Mouse (Mus musculus): Measurements from ENCODE around the gene Kdm3a. TPM values are rescaled to one million over a fixed set of nuclear protein-coding genes. Genes with fewer than 3 reads are reported as not detected.

Kdm3a gene
- 10 to 100 TPM in 2 of 4 experiments, 1 to 10 TPM in 2; 8.8 to 13.2 (median 10.2) TPM for total RNA-seq (2022)

DNA sequence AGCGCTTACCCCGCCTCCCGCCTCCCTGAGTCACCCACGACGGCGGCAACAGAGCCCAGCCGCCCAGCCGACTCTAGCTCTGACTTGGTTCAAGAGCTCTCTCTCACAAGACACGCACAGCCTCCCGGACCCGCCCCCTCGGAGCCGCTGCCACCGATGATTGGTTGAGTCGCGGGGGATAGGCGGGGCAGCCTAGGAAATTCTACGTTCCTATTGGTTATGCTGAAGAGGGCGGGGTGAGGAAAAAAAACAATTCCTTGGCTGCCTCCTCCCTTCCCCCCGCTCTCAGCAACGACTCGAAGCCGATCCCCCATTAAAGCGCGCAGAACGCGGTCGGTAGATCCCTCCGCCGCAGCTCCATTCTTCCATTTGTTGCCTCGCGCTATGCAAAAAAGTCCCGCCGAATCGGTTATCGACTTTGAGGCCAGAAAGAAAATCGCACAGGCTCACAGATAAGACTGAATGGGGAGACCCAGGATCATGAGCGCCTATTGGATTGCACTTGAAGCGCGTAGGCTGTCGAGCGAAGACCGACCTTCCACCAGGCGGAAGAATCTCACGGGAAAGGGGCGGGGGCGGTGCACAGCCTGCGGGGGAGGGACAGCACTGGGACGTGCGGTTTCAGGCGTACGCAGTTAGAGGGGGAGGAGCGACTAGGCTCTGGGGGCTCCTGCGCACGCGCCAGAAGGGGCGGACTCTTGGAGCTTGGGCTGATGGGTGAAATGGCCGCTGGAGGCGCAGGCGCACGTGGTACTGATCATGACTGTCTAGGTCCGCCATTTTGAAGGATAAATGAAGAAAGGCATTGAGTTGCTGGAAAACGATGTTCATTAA lies at the start of gene Kdm3a:
Kdm3a (minus strand) TSS at position 162 of the 834 bp plus-strand sequence.
- DNase-seq (ENCODE audit: low spot score in 2 of 2), result peak; percentile 98

DNA sequence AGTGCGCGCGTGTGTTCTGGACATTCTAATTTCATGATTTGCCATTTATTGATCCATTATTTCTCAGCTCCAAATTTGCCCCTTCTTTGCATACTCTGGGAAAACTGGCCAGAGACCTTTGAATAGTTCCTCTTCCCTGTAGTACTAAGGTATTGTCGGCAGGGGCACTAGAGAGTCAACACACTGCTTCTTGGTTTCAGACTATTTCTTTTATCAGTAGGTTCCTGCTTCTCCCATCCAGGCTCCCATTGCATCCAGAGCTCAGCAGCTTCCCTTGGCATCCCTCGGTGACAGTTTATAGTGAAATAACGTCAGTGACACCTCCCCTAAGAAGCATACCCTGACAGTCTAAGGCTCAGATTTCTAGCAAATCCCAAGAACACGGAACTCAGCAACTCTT lies 46.1 kb upstream of the Kdm3a start:
- DNase-seq (ENCODE audit: low spot score in 2 of 2), result no peak

- no peak for DNase-seq (ENCODE audit: low spot score in 2 of 2)
These were observed 40.4 kb upstream of the Kdm3a start for GRCm38 (mm10) chr6:71673166-71673565.

- no peak for DNase-seq (ENCODE audit: low spot score in 2 of 2)
These were observed 31.7 kb upstream of the Kdm3a start for GRCm38 (mm10) chr6:71664511-71664910.

- no peak for DNase-seq (ENCODE audit: low spot score in 2 of 2)
These were observed 25.5 kb upstream of the Kdm3a start for GRCm38 (mm10) chr6:71658290-71658689.

DNA sequence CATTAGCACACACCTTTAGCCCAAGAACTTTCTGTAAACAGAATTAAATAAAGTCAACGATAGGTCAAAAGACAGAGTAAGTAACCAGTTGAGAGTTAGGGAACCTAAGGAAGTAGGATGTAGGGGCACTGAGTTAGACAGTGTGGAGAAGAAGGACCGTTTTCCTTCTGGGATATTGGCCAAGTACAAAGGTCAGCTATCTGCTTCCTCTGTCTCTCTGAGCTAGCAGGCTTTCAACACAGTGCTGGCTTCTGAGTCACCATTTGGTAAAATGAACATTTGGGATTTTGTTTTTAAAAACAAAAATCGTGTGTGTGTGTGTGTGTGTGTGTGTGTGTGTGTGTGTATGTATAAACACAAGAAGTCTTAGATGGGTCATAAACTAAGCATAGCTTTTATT lies 23.0 kb upstream of the Kdm3a start:
- no peak for DNase-seq (ENCODE audit: low spot score in 2 of 2)

DNA sequence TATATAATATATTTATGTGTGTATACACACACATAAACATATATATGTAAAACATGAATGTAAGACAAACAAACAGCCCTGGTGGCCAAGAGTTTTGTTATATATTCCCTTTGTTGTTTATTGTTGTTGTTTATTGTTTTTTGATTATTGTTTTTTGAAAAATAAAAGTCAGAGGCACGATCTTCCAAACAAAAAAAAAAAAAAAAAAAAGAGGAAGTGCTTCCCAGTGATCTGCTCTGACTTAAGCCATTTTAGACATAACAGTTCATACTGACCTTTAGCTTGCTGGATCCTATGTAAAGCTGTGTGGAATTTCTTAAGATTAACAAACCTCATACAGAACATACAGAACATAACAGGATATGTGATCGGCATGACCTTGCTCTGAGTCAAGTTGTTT lies 19.1 kb upstream of the Kdm3a start:
- no peak for DNase-seq (ENCODE audit: low spot score in 2 of 2)

GRCm38 (mm10) chr6:71632486-71632828 lies 333 bp downstream of the Kdm3a start:
- no peak for DNase-seq (ENCODE audit: low spot score in 2 of 2)

- DNase-seq (ENCODE audit: low spot score in 2 of 2), result peak; percentile 24 to 38
These were observed 906 bp downstream of the Kdm3a start for GRCm38 (mm10) chr6:71631706-71632461.

GRCm38 (mm10) chr6:71631196-71631595 lies 1.6 kb downstream of the Kdm3a start:
- DNase-seq (ENCODE audit: low spot score in 2 of 2), result no peak

DNA sequence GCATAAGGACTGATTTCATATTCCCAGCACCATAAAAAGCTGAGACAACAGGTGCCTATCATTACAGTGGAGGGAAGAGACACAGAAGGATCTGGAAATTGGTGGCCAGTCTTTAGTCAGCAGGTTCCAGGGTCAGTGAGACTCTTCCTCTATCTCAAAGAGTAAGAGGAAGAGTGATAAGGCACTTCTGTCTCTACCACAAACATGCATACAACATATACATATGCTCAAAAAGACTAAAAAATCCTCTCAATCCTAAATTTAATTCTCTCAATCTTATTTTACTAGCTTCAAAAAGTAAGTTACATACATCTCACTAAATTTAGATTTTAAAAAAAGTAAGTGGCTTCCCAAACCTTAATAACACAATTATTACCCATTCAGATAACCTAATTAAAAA lies 5.5 kb downstream of the Kdm3a start:
- DNase-seq (ENCODE audit: low spot score in 2 of 2), result no peak

DNA sequence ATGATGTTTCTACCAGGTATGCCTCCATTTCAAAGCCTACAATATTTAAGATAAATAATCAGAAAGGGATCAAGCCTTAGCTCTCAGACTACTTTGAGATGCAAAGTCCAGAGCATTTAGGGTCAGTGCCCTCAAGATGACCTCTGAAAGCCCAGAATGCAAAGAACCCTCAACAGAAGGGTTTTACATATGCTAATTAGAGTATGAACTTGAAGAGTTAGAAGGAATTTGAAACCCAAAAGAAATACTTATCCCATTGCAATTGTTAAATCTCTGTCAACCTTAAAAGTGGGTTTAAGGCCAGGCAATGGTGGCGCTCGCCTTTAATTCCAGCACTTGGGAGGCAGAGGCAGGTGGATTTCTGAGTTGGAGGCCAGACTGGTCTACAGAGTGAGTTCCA lies 6.8 kb downstream of the Kdm3a start:
- DNase-seq (ENCODE audit: low spot score in 2 of 2), result no peak

- DNase-seq (ENCODE audit: low spot score in 2 of 2), result no peak
These were observed 8.1 kb downstream of the Kdm3a start for GRCm38 (mm10) chr6:71624723-71625122.

DNA sequence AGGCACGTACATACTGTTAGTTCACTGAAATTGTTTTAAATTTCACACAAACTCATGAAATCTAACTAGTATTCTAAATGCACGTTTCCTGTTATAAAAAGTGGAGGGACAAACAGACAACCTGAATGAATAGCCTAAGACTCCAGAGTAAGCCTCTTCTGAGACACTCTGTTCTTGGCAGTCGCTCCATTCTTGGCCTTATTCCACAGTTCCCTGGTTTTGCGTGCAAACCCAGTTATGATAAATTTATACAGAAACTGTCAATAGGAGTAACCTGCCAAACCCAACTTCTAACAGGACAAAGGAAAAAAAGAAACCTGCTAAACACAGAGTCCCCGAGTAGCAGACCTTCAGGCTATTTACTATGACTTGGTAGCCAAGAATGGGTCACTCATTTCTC lies 10.8 kb downstream of the Kdm3a start:
- DNase-seq (ENCODE audit: low spot score in 2 of 2), result peak in 1 of 2 experiments; percentile 34

GRCm38 (mm10) chr6:71621551-71621950 lies 11.2 kb downstream of the Kdm3a start:
- no peak for DNase-seq (ENCODE audit: low spot score in 2 of 2)

GRCm38 (mm10) chr6:71616959-71617358 lies 15.8 kb downstream of the Kdm3a start:
- DNase-seq (ENCODE audit: low spot score in 2 of 2), result no peak

DNA sequence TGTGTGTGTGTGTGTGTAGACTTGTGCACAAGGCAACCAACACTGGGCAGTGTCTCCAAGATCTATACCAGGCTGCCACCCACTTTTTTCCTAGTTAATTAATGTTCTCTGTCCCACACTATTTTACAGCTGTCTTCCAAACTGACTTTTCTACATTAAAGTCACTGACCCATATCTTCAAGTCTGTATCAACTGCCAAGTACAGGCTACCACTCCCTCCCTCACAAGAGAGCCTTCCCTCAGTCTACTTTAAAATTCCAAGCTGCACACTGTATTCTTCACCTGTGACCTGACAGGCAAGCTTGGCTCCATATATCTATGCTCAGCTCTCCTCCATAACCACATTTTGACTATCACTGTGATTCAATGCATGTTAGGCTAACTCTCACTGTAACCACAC lies 19.6 kb downstream of the Kdm3a start:
- DNase-seq (ENCODE audit: low spot score in 2 of 2), result no peak

GRCm38 (mm10) chr6:71609968-71610367 lies 22.8 kb downstream of the Kdm3a start:
- DNase-seq (ENCODE audit: low spot score in 2 of 2), result no peak

DNA sequence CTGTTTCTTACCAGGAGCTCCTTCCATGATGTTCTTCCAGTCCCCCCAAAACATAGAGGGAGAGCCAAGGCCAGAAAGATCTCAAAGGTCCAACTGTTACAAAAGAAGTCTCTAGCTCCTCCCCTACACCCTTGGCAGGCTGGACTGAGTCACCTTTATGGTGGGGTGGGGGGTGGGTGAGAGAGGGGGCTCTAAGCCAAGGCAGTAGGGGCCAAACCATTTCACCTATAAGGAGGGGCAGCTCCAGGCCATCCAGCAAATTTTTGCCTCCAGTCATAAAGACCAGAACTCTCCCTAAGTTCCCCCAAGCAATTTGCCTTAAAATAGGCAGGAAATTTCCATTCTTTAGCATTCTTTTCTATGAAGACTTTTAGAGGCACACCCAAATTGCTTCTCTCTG lies 23.8 kb downstream of the Kdm3a start:
- DNase-seq (ENCODE audit: low spot score in 2 of 2), result no peak

DNA sequence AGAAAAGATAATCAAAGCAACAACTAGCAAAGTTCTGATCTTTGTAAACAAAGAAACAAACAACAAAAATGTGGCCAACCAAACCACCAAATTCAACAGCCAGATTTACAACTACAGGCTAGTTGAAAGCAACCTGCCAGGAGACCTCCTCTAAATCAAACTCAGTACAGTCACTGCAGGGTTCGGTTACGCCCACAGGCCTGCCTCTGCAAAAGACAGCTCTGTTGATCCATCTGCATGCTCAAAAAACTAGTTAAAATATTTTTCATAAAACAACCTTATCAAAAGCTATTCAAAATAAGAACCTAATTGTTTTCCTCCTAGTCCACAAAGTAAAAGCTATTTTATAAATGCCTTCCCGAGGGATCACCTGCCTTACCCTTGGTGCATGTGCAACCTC lies 25.0 kb downstream of the Kdm3a start:
- DNase-seq (ENCODE audit: low spot score in 2 of 2), result no peak

DNA sequence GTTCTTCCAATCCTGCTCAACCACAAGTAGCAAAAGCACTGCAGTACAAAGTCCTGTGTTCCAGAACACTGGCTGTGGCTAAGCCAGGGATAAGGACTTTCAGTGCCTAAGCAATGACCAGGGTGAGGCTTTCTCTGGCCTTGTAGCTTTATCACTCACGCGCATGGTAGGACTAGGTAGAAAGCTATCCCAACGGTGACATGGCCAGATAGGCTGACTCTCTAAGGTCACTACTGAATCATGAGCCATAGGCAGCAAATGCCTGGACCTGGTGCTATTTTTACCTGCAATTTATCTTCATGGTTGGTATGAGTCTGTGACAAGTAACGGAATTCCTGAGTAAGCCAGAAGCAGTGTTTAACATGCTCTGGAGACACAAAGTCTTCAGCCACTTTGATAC lies 42.6 kb downstream of the Kdm3a start:
- no peak for DNase-seq (ENCODE audit: low spot score in 2 of 2)

DNA sequence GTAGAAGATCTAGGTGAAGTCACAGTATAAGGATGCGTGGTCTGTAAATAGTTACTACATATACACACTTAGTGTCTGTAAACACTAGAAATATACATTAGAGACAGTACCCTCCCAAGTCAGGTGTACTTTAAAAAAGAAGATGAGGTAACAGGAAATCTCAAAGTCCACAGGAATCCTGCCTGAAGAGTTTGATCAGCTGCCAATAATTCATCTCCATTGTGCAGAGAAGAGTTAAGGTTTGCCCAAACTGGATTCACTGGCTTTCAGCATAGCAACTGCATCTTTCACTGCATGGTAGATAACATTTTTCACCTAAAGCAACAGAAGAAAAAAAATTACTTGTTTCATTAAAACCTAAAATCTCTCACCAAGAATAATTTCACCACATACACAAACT lies 43.4 kb downstream of the Kdm3a start:
- no peak for DNase-seq (ENCODE audit: low spot score in 2 of 2)

DNA sequence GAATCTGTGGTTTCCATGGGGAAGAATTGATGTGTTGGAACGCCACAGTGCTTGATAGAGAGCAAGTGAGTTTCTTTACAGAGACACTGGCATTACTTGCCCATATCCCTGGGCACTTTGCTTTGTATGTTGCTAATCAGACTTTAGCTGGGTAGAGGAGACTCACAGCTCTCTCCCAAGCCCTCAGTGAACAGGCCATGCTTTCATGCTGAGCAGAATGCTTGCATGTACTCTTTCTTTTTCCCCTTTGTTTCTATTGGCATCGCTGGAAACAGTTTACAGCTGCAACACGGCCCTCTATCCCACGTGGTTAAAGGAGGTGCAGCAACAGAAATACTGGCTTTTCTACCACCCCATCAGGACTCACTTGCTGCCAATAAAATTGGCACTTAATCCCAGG lies 49.6 kb downstream of the Kdm3a start:
- no peak for DNase-seq (ENCODE audit: low spot score in 2 of 2)

Data from gastrocnemius, adult 8-10 months (tissue).